Mouse (Mus musculus) ES-E14 (cell line): ENCODE results near the gene 1700080E11Rik. TPM values are rescaled to one million over a fixed set of nuclear protein-coding genes. Genes with fewer than 3 reads are reported as not detected.

ENCODE experiments used
- DNase-seq: peaks from one replicate; pipeline ENCODE4 v3.0.0-alpha.2; 2013; ENCODE audit warnings: low read depth, low spot score
- H3K27ac ChIP-seq: 2 replicates; pipeline ENCODE4 v1.5.1; 2012; ENCODE audit warnings: low read depth, mild to moderate bottlenecking, low read length, moderate library complexity, mixed read lengths; ENCODE audit not compliant: poor library complexity, insufficient read depth, severe bottlenecking
- H3K36me3 ChIP-seq: 2 replicates; pipeline ENCODE4 v1.6.1; 2012; ENCODE audit warnings: mild to moderate bottlenecking, low read length, moderate library complexity, mixed read lengths; ENCODE audit not compliant: control insufficient read depth, poor library complexity, insufficient read depth, severe bottlenecking
- H3K4me1 ChIP-seq, 2 experiments: fragments of 150-350 bp in 1 of 2; sonication (generic) in 1 of 2; 2 replicates each; pipeline ENCODE4 v1.6.1; 2012; ENCODE audit warnings: low read length in 2 of 2, mild to moderate bottlenecking in 1 of 2, mixed read lengths in 1 of 2; ENCODE audit not compliant: control insufficient read depth in 2 of 2, insufficient read depth in 2 of 2, poor library complexity in 1 of 2
- H3K4me3 ChIP-seq, 2 experiments: fragments of 150-350 bp in 1 of 2; sonication (generic) in 1 of 2; 2 replicates each; pipeline ENCODE4 v1.5.1; 2012; ENCODE audit warnings: low read length in 2 of 2, low read depth in 1 of 2, mild to moderate bottlenecking in 1 of 2, mixed read lengths in 1 of 2; ENCODE audit not compliant: insufficient read depth in 1 of 2, poor library complexity in 1 of 2, severe bottlenecking in 1 of 2
- H3K9ac ChIP-seq: 2 replicates; pipeline ENCODE4 v1.6.1; 2012; ENCODE audit warnings: low read depth, mild to moderate bottlenecking, low read length, mixed read lengths; ENCODE audit not compliant: poor library complexity, insufficient read depth, severe bottlenecking
- H3K9me3 ChIP-seq: fragments of 150-350 bp; sonication (generic); 2 replicates; pipeline ENCODE4 v1.6.1; 2012; ENCODE audit warnings: low read depth, mild to moderate bottlenecking, low read length; ENCODE audit not compliant: control insufficient read depth, insufficient read depth
- CHD2 ChIP-seq: IDR thresholded peaks from 2 replicates; pipeline ENCODE4 v1.6.1; 2014; ENCODE audit warnings: mild to moderate bottlenecking, low read depth, low read length, inconsistent platforms
- HCFC1 ChIP-seq: IDR thresholded peaks from 2 replicates; pipeline ENCODE4 v1.6.1; 2012; ENCODE audit warnings: low read length, inconsistent platforms, borderline replicate concordance; ENCODE audit not compliant: insufficient read depth
- MAFK ChIP-seq: IDR thresholded peaks from 2 replicates; pipeline ENCODE4 v1.6.1; 2014; ENCODE audit warnings: mild to moderate bottlenecking, low read depth, low read length, inconsistent platforms; ENCODE audit not compliant: insufficient read depth
- ZC3H11A ChIP-seq: IDR thresholded peaks from 2 replicates; pipeline ENCODE4 v1.6.1; 2012; ENCODE audit warnings: low read depth, mild to moderate bottlenecking, inconsistent platforms, low read length, borderline replicate concordance
- ZNF384 ChIP-seq: IDR thresholded peaks from 2 replicates; pipeline ENCODE4 v1.6.1; 2012; ENCODE audit warnings: low read depth, low read length, inconsistent platforms
- in situ Hi-C, 2 experiments: fragments of 600-800 bp; cut with MboI; formaldehyde crosslinking; loops; one replicate each; pipeline ENCODE4 v1.15.1; 2025; ENCODE audit warnings: low sequenced_read_pairs in 2 of 2, inconsistent platforms in 1 of 2; ENCODE audit not compliant: unreplicated experiment in 2 of 2
- total RNA-seq: library from RNA; depleted of rRNA; stranded (reverse); fragments of 300-350 nt; gene quantifications from 2 replicates; pipeline ENCODE4 v1.2.3, GENCODE M21; 2012; rRNA removed

1700080E11Rik gene
- not detected in 2 replicates for total RNA-seq

- Histone ChIP-seq H3K36me3 (no peaks in the 10 kb centered on the region), H3K4me3 (no peak within 1 kb of the TSS), H3K9ac (no peak within 1 kb of the TSS), H3K4me1 (no peaks in the 10 kb centered on the region), H3K27ac (no peak within 1 kb of the TSS), H3K9me3 (no peaks in the 10 kb centered on the region)
- in situ Hi-C loops: no loop called here
- TF ChIP-seq MAFK (no peak), ZNF384 (no peak), CHD2 (no peak), HCFC1 (no peak), ZC3H11A (no peak)
- no peak for DNase-seq
Measured at GRCm38 (mm10) chr9:105144992-105145391, at the start of gene 1700080E11Rik. TSS of gene 1700080E11Rik (minus strand) at chr9:105145092.

GRCm38 (mm10) chr9:105186725-105187124, 41.8 kb upstream of the 1700080E11Rik start:
- TF ChIP-seq ZNF384: no peak
- TF ChIP-seq CHD2: no peak
- TF ChIP-seq HCFC1: no peak
- TF ChIP-seq MAFK: no peak
- TF ChIP-seq ZC3H11A: no peak
- H3K4me1 ChIP-seq: no peaks in the 10 kb centered on the region
- no peak overlapping the region for H3K9ac ChIP-seq
- in situ Hi-C loops: no loop called here
- H3K4me3 ChIP-seq: no peak overlapping the region
- H3K9me3 ChIP-seq: no peaks in the 10 kb centered on the region
- DNase-seq: no peak
- H3K27ac ChIP-seq: no peak overlapping the region
- H3K36me3 ChIP-seq: no peaks in the 10 kb centered on the region

- TF ChIP-seq MAFK (no peak), CHD2 (no peak), HCFC1 (no peak), ZNF384 (no peak), ZC3H11A (no peak)
Measured at GRCm38 (mm10) chr9:105182392-105182791, 37.5 kb upstream of the 1700080E11Rik start.

GRCm38 (mm10) chr9:105139204-105139603, 5.7 kb downstream of the 1700080E11Rik start:
- Histone ChIP-seq H3K4me1 (no peaks in the 10 kb centered on the region), H3K9me3 (no peaks in the 10 kb centered on the region), H3K9ac (no peak overlapping the region), H3K4me3 (no peak overlapping the region), H3K27ac (no peak overlapping the region), H3K36me3 (no peaks in the 10 kb centered on the region)
- in situ Hi-C loops: no loop called here
- no peak for DNase-seq
- no peak for TF ChIP-seq ZNF384
- no peak for TF ChIP-seq ZC3H11A
- TF ChIP-seq CHD2: no peak
- no peak for TF ChIP-seq HCFC1
- TF ChIP-seq MAFK: no peak

More at GRCm38 (mm10) chr9:105182392-105182791, 37.5 kb upstream of the 1700080E11Rik start:
- Histone ChIP-seq H3K4me1 (no peaks in the 10 kb centered on the region), H3K36me3 (no peaks in the 10 kb centered on the region), H3K4me3 (no peak overlapping the region), H3K9me3 (no peaks in the 10 kb centered on the region), H3K27ac (no peak overlapping the region), H3K9ac (no peak overlapping the region)
- DNase-seq: no peak
- in situ Hi-C loops: no loop called here

- Histone ChIP-seq H3K36me3 (no peaks in the 10 kb centered on the region), H3K27ac (no peak overlapping the region), H3K9ac (no peak overlapping the region), H3K4me1 (peaks cover 0 to 3% of the 10 kb centered on the region in 2 experiments; a peak in 1 of 4 replicates), H3K9me3 (no peaks in the 10 kb centered on the region), H3K4me3 (no peak overlapping the region)
- in situ Hi-C loops: no loop called here
- TF ChIP-seq ZC3H11A (no peak), ZNF384 (no peak), CHD2 (no peak), HCFC1 (no peak), MAFK (no peak)
- no peak for DNase-seq
Measured at GRCm38 (mm10) chr9:105136404-105136803, 8.5 kb downstream of the 1700080E11Rik start.
